Mouse (Mus musculus) lung, postnatal 36 days (tissue): ENCODE measurements around the gene Mtmr10.

Source experiments
- DNase-seq: peaks from one replicate; pipeline ENCODE4 v3.0.0; 2022; ENCODE audit warnings: mixed read lengths

Gene Mtmr10

DNA sequence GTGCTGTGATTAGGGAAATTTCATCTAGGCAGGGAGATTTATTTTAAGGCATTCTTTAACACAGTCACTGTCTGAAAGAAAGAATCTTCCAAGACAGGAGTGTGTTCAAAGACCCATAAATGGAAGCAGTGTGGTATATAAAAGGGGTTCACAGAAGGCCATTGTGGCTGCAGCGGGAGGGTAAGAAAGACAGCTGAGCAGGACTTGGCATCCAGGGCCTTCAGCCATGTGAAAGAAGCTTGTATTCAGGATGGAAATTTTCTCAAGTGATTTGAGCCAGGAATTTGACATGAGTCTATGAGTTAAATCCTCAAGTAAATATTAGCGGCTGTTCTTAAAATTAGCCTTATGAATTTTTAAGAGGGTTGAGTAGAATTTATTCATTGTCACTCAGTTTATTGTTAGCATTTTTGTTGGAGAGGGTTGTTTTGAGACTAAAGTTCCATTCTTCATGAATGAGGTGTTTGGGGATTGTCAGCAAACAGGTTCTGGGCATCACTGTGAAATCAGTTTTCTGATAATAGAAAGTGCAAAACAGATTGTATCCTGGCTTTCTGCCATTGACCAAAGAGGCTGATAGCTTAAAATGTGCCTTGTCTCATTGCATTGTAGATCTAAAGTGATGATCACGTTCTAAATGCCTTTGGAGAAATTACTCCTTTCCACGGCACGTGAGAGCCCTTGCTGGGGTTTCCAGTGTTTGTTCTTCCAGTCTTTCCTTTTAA lies 9.0 kb downstream of the Mtmr10 start:
- DNase-seq, result peak; percentile 60

DNA sequence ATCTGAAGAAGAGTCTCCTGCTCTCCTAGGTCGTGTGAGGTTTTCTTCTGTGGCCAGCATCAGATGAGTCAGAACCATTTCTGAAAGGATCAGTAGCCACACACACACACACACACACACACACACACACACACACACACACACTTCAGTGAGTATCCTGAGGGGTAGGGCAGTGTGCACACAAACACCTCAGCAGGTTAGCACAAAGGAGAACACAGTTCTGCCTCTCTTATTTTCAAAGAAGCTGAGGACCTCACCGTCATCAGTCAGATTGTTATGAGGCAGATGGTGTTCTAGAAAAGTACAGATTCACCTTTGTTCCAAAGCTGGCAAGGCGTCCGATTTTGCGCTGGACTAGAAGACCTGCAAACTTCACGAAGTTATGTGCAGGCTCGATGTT lies 22.8 kb downstream of the Mtmr10 start:
- DNase-seq, result no peak

DNA sequence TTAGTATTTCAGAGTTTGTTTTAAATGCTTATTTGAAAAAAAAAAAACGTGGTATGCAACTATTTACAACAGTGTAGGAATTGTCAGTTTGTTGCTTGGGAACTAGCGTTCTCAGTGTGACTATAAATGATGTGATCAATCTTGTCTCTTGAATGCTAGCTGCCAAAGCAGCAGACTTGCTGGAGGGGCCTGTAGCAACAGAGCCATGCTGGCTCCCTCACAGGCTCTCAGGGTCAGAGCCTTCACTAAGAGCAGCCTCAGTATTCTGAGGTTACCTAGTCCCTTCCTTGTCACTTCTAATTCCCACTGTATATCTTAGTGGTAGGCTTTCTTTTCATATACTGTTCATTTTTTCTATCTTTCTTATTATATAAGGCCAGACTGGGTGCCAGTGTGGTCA lies 23.3 kb downstream of the Mtmr10 start:
- no peak for DNase-seq

DNA sequence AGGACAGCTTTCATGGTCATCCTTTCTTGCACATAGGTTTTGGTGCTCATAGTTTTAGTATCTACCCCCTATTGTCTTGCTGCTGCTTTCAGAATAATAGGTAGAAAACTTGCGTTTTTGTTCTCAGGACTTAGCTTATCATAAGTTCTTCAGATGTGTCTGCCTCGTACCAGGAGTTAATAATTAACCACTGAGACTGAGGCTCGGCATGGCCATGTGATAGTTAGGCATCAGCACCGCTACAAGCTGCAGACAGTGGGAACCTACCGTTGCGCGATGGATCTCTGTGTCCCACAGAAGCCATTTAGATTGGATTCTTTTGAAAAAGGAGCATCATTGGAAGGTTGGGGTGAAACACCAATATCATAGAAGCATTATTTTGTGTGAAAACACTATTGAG lies 25.4 kb downstream of the Mtmr10 start:
- no peak for DNase-seq

DNA sequence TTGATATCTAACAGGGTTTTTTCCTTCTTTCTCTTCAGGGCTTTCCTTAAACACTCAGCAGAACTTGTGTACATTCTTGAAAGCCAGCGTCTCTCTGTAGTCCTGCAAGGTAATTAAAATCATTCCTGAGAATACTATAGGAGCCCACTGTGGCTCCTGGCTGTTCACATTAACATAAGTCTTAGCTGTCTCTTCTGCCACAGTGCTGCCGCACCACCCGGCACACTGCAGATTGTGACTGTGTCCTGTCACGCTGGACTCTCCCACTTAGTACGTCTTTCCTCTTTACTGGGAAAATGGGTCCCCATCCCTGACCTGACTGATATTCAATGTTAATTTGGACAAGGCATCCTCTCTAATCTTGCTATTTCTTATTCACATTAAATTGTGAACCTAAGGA lies 33.7 kb downstream of the Mtmr10 start:
- no peak for DNase-seq

DNA sequence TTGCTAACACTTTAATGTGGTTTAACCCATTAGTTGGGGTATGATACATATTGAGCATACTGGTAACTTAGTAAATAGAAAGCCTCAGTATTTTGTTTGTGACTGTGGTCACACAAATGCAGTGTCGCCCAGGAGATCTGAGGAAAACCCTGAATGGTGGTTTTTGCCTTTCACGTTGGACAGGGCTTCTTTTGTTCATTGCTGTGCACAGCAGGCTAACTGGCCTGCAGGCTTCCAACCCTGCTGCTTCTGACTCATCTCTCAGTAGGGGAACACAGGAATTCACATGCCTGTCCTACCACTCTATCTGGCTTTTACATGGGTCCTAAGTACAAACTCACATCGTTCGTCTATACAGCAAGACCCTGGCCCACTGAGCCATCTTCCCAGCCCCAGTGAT lies 34.2 kb downstream of the Mtmr10 start:
- no peak for DNase-seq

DNA sequence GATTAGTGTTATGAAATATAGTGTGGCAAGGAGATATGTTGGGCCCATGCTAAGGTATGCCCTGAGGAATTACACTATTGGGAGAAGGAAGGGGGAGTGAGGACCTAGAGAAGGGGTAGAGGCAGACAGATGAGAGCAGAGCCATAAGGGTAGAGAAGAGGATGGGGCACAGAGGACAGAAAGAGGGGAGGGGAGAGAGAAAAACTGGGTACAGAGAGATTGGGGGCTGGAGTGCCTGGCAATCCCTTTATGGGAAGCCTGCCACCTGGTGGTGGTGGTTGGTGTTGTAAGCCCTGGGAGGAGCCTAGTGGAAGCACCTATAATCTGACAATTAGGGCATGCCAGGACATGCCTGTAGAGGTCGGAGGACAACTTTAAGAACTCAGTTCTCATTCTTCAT lies 39.4 kb downstream of the Mtmr10 start:
- peak; percentile 92 for DNase-seq

DNA sequence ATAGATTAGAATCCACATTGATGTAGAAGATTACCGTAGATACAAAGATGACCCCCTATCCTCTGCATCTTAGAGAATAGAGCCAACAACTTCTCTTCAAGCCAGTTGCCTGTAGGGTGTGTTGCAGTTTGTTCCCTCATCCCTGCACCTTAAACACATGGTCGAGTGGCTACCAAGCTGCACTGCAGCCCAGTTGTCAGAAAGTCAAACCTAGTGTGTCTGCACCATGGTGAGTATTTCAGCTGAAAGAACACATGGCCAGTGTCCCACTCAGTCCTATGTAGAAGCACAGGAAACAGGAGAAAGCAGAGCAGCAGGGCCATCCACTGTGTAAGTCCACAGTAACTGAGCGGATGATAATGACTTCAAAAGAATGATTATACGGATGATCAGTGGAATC lies 40.0 kb downstream of the Mtmr10 start:
- DNase-seq, result no peak

DNA sequence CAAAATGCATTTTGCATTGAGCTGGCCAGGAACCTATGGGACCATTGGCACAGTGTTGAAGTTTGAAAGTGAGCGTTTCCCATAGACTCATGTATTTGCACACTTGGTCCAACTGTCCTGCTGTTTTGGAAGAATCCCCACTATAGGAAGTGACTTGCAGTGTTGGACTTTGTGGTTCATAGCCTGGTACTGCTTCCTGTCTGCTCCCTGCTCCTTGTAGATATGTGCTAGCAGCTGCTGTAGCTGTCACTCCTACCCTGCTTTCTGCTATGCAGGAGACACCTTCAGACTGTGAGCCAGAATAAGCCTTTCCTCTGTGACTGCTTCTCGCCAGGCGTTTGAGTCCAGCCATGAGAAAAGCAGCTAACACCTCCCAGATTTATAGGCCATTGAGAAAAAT lies 43.9 kb downstream of the Mtmr10 start:
- no peak for DNase-seq

DNA sequence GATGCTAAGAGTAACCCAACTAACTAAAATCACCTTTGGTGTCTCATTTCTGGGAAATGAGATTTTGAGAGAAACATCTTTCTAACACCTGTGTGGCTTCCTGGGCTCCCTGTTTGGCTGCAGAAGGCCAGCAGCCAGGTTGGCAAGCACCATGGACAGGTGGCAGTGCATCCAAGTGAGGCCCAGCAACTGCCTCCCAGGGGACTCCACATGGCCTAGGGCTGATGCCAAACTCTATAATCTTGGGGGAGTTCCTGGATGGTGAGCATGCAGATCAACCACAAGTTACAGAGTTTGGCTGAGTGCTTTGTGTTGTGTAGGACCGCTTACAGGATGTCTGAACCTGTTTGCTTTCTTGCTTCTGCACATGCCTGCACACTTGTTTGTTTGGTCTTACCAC lies 45.2 kb downstream of the Mtmr10 start:
- no peak for DNase-seq

DNA sequence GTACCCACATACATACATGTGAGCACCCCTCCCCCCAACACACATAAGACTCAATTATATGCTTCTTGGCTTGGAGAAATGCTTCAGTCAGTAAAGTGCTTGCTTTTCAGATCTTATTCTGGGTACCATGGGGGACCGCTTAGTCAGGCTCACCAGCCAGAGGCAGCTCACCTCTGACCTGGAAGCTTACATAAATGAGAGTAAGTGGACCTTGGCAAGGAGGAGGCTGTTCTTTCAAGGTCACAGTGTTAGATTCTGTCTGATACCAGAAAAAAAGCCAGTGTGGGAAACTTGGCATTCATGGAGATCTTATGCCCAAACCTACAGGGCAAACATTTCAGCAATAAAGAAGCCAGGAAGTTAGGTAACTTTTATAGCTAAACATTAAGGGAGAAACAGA lies 60.4 kb downstream of the Mtmr10 start:
- no peak for DNase-seq

DNA sequence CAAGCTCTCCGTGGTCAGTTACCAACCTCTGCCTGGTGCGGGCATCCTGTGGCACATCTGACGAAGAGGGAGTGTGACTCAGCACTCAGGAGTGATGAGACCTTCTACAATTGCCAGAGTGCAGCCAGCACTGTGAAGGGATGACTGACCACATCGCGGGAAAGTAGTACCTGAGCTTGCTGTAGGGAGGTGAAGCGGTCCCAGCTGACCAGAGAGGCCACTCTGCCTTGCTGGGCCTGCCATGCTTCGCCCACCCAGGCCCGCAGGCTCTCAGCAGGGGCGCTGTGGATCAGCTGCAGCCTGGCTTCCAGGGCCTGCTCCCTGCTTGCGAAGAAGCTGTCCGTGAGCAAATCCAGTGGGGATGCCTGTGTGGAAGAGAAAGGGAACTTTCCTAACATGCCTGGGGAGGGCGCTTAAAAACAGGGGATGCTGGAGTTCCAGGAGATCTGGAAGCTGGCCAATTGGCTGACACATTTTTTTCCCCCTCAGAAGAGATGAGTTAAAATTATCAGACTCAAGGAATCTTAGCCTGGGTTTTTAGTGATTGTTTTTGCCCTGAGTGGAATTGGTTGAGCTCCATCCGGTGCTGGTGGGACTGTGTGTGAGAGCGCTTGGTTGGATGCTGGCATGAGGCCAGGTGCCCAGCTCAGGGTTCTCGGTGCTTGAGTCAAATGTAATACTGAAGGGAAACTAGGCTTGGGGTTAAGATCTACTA lies 61.9 kb downstream of the Mtmr10 start:
- DNase-seq, result no peak

DNA sequence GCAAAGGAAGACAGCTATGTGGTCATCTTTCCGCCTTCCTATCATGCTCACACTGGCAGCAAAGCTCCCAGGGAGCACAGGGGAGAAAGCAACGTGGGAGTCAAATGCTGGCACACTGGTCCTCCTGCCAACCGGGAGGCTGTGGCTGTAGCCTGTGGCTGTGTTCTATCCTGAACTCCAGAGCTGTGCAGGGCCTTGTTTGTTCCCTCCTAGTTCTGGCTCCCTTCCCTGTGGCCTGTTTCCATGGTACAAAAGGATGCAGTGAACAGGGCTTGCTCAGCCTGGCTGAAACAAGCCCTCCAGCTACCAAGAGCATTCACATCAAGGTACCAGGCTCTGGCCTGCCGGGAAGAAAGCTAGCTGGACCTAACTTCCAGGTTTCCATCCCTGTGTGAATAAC lies 63.6 kb downstream of the Mtmr10 start:
- DNase-seq, result no peak

DNA sequence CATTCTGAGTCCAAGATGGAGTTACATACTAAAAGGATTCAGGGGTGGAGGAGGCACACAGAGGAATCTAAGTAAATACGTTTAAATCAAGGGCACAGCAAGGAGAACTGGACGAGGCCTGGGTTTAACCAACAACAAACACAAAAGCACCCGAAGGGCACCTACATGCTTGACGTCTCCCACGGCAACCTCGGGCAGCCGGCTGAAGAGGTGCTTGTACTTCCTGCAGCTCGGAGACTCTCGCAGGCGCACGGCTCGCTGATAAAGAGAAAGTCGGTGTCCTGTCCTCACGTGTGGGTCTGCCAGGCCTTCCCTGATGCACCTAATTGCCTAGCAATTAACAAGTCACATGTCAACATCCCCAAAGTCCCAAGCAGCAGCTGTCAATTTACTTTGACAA lies 66.8 kb downstream of the Mtmr10 start:
- DNase-seq, result peak; percentile 54

DNA sequence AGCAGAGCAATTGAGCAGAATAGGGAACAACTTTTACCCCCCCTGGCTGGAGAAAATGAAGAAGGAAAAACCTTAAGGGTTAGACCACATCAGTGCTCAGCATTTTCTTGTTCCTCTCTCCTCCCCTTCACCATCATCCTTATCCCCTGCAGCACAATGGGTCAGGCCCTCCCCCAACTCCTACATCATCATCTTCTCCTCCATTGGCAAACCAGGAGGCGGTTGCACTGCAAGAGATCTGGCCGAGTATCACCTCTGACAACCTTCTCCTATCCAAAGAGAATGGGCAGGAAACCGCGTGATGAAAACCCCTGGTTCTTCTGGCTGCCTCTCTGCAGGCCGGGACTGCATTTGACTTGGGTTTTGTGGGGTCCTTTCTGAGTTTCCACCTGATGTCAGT lies 69.2 kb downstream of the Mtmr10 start:
- DNase-seq, result no peak

DNA sequence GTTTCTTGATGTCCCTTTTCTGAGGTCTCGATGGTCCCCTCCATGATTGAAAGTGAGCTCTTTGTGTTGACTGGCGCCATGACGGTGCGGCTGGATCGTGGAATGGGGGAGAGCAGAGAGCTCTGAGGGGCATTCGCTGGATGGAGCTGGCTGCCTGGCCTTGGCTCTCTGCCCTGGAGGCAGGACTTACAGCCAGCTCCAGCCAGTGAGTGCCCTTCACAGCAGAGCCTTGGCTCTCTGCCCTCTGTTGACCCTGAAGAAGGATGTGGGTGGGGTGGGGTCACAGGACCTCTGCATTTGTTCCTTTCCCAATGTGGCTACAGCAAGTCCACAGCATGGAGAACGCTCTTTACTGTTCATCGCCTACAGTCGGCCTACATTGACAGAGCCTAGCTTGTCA lies 70.0 kb downstream of the Mtmr10 start:
- peak; percentile 95 for DNase-seq

DNA sequence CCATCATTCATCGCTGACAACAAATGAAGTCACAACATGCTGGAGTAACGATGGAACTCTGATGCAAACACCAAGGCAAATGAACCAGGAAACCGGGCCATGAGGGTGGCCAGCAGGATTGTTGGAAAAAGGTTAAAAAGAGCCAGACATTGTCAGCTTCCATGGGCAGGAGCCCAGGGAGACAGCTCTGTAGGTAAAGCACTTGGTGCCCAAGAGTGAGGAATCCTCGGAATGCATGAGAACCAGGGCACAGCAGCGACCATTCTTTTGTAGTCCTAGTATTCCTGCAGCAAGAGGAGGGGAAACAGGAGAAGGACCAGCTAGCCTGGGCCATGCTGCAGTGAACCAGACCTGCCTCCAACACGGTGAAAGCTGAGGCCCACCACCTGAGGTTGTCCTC lies 71.2 kb downstream of the Mtmr10 start:
- DNase-seq, result no peak

DNA sequence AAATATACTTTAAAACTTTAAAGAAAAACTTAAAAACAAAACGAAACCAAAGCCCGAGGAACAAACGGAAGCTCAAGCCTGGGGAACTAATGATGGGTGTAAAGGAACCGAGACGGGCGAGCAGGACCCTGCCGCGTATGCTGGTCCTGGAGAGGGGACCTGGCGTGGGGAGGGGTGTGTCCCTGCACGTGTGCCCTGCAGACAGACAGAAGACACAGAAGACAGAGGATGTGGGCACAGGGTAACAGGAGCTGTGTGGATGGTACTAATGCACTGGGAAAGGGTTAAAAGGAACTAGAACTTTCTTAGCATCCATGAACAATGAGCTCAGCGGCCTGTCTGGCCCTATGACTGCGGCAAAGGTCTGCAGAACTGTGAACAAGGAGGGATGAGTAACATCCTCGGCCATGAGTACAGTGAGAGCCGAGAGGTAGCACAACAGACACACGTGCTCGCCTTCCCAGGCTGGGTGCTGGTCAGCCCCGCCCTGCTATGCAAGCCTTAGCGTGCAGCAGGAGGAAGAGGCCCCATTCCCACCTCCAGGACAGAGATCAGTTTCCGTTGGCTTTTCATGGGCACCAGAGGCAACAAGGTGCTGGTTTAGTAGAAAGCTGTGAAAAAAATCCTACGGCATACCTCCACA lies 72.6 kb downstream of the Mtmr10 start:
- DNase-seq, result no peak

DNA sequence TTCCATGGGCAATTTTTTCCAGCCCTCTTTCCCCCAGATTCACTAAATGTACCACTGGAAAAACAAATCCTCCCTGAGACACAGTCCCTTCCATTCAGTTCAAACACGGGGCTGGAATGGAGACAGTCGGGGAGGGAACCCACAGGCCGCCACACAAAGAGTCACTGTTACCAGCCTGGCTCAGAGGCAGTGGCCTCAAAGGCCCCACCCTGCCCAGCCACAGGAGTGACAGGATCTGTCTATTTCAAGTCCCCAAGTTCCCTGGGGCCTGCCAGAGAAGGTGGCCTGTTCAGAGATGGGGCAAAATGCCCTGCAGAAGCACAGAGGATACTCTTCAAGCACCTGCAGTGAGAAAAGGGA lies 73.1 kb downstream of the Mtmr10 start:
- no peak for DNase-seq

DNA sequence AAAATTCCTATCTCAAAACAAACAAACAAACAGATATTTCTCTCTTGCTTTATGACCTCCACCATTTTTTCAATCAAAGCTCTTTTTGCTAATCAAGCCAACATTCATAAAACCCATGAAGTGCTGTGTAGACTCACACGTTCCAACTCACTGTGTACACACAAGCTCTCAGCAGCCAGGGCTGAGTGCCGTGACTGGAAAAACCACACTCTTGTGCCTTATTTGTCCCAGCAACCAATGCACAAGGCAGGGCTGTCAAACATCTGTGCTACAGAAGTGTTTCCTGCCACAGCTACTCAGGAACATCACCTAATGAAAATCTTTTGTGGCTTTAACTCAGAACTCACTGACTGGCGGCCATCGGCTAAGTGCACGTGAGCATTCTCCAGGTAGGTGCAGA lies 78.4 kb downstream of the Mtmr10 start:
- DNase-seq, result peak; percentile 68

DNA sequence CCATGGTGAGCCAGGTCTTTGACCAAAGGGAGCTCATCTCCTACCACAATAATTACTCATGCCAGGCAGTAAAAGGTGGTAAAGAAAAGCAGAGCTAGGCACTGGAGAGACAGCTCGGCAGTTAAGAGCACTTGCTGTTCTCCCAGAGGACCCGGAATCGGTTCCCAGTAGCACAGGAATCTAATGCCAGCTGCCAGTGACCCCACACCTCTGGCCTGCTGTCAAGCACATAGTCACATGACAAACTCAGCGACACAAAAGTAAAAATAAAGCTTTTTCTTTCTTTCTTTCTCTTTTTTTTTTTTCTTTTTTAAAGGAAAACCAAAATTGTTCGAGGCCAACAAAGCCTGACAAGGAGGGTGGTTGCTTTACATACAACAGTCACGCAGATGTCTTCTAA lies 82.4 kb downstream of the Mtmr10 start:
- no peak for DNase-seq

DNA sequence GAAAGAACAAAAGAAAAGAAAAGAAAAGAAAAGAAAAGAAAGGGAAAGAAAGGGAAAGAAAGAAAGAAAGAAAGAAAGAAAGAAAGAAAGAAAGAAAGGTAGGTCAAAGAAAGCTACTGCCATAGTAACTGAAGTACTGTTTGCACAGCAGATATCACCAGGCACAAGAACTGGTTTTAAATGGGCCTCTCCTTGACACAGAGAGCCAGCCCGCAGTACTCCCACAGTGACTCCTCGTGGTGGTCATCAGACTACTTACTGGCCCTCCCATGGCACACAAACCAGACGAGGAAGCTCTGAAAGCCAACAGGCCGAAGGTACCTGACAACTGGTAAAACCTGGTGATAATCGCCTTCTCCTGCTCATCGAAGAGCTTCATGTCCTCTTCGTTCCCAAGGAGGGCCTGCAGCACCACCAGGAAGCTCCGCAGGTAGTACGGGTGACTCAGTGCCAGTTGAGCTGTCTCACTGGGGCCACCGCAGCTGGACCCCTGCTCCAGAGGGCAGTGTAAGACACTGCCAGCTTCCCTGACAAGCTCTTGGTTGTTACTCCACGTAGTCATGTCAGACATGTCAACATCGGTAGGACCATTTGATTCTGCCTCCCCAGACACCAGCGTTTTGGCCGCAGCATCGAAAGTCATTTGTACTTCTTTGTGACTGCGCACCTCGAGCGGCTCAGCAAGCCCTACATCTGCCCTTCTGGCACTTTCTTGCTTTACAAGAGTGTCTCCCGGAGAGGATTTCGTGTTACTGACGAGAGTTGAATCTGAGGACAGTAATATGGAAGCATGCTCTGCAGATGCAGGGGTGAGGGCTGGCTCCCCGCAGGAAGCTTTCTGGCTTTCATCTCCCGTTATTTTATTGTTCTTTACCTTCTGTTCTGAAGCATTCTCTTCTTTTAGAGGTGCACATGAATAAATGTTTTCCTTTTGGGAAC lies 84.8 kb downstream of the Mtmr10 start:
- DNase-seq, result no peak

DNA sequence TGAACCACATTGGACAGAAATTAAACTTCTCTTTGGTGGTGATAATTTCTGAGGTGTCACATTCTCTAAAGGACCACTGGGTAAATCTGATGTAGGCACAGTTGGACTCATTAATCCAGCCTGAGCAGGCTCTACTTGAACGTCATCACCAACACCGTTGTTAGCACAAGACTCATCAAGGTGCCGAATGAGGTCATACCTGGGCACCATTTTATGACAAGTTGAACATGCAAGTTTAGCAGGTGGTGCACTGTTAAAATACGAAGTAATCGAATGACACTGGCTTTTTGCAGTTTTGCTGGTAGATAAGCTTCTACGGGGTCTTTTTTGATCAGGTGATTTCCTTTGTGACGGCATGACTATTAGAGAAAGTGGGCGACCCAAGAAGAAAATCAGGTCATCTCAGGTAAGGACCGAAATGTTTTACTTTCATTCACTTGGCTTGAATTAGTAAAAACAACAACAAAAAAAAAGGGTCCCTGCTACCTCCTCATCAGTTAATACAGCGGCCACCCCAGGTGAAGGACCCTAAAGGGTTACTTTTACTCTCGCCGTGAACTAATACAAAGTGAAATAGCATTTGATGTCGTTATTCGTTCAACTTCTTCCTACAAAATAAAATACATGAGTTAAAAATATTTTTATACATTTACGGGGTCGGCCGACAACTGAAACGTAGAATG lies 85.8 kb downstream of the Mtmr10 start:
- DNase-seq, result no peak
